15 mouse cellular contexts compared by ENCODE assay signal in genomic region chr8:66391554-66391953, GRCm38 (mm10).
DNase-seq lines count a peak whose midpoint lies in the region; ATAC-seq lines count a peak whose summit lies in the region.
"Had no signal": no experiment of that assay in that cellular context is flagged by ENCODE, and none has a peak within 500 bp of the region (broad histone marks: within the 10 kb centered on the region; RNA-seq: fewer than 3 reads in every experiment).

No protein-coding gene starts in this region.

- peak; percentile 5 to 25 for DNase-seq in adrenal gland, adult (ENCODE audit: inconsistent age in 2 of 2, low spot score in 1 of 2)
- no peak for DNase-seq in adrenal gland, postnatal 10 days
- DNase-seq in layer of hippocampus, adult 9-11 months: peak; percentile 60
- no peak for DNase-seq in layer of hippocampus, adult 18-20 months (ENCODE audit: low spot score in 2 of 2)
- DNase-seq in monocyte, adult 2 months (ENCODE audit: low read depth in 1 of 2, low spot score in 2 of 2): peak; percentile 60 to 68
- DNase-seq in urinary bladder, adult 18-20 months (ENCODE audit: low spot score in 2 of 2): no peak
- DNase-seq in gastrocnemius, postnatal 14 days: no peak
- DNase-seq: adrenal gland, adult 8-10 months; gastrocnemius, postnatal 10 days; kidney, postnatal 10 days; right cerebral cortex, adult 18-20 months; thymus, postnatal 4 days had no signal

- ATAC-seq in granulocyte monocyte progenitor cell, adult 5-6 weeks (replicated peaks; ENCODE audit: poor library complexity, severe bottlenecking): peak; percentile 84
- ATAC-seq: forebrain, embryonic 13.5 days; midbrain, embryonic 13.5 days had no signal

- intact Hi-C loops in gastrocnemius, postnatal 14 days (cut with DNase I; ENCODE audit: low total_unique reads): no loop called here

Comparison
In these comparisons a context has a peak if more than half of its experiments do, and no peak if none do; other contexts are left out.
1. DNase-seq: peak in adrenal gland, adult (2 of 2), layer of hippocampus, adult 9-11 months (single experiment) and monocyte, adult 2 months (2 of 2); none in adrenal gland, postnatal 10 days (single experiment), layer of hippocampus, adult 18-20 months (0 of 2), urinary bladder, adult 18-20 months (0 of 2) and gastrocnemius, postnatal 14 days (single experiment).